Mouse (Mus musculus): ENCODE data around the gene Srrm2.
A peak's percentile ranks its signal among the peaks of the same experiment; 100 is the strongest.

Gene Srrm2

DNA sequence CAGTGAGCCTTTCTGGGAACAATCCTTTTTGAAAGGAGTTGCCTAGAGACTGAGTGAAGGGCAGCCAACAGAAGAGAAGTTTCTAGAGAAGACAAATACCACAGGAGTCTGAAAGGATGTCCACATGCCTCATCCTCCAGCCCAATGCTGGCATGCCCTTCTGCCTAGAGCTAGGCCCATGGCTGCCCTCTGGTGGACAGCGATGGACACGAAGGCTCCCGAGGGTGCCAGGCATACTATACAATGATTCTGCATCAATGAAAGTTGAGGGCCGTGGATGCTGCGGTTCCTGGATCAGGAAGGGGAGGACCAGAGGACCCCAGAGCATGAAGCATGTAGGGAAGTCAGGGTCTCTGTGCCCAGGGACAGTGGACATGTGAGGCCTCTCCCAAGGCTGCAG is 63.0 kb downstream of the Srrm2 start:
- peak; percentile 59 for DNase-seq (ENCODE audit: low read depth, low spot score)

DNA sequence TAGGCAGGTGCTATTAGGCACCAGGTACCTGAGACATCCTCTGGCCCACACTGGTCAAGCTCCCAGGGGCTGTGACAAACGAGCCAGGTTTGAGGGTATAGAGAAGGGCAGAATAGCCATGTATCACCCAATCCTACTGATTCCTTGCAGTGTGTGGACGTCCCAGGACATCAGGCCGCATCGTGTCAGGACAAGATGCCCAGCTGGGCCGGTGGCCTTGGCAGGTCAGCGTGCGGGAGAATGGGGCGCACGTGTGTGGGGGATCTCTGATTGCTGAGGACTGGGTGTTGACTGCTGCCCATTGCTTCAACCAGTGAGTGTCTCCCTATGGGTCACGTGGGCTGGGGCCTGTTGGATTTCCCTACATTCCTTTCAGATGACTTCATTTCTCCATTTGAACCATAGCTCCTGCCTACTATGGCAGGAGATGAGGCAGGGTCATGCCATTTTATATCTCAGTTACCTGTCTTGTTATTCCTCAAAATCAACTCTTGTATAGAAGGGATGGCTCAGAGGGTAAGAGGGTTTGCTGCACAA is 64.0 kb downstream of the Srrm2 start:
- no peak for DNase-seq (ENCODE audit: low read depth, low spot score)

DNA sequence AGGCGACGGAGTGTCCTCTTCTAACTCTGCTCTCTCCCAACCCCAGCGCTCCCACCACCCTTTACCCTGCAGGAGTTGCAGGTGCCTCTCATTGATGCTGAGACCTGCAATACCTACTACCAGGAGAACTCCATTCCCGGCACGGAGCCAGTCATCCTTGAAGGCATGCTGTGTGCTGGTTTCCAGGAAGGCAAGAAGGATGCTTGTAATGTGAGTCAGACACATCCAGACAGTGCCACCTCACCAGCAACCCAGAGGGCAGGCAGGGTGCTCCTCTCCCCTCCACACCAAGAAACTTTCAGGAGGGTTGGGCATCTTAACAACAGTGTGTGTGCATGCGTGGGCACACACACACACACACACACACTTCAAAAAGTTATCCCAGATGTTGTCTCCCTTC is 66.9 kb downstream of the Srrm2 start:
- no peak for DNase-seq (ENCODE audit: low read depth, low spot score)

DNA sequence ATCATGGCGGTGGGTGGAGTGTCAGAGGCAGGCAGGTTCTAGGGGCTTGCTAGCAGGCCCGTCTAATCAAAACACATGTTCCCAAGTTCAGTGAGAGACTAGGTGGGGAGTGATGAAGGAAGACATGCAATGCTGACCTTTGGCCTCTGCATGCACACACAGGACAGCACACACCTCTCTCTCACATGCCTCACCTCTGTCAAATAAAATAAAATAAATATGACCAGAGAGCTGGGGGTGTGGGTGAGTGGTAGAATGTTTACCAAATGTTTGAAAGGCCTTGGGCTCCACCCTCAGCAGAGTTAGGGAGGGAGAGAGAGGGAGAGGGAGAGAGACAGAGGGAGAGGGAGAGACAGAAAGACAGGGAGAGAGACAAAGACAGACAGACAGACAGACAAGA is 67.6 kb downstream of the Srrm2 start:
- no peak for DNase-seq (ENCODE audit: low read depth, low spot score)

DNA sequence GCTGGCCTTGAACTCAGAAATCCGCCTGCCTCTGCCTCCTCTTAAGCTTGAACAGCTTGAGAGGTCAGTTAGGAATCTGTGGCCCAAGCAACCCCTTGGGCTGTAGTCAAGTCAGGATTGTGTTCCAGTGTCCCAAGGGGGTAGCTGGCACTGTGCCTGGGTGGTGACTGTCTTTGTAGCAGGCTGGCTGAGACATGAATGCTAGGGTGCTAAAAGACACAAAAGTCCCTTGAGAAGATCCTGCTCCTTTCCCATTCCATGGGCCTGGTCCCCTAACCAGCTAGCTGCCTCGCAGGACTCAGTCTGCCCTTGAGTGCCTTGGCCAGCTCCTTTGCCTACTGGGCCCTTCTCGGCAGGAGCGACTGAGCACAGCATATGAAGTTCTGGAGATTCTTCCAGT is 72.6 kb downstream of the Srrm2 start:
- no peak for DNase-seq (ENCODE audit: low read depth, low spot score)

DNA sequence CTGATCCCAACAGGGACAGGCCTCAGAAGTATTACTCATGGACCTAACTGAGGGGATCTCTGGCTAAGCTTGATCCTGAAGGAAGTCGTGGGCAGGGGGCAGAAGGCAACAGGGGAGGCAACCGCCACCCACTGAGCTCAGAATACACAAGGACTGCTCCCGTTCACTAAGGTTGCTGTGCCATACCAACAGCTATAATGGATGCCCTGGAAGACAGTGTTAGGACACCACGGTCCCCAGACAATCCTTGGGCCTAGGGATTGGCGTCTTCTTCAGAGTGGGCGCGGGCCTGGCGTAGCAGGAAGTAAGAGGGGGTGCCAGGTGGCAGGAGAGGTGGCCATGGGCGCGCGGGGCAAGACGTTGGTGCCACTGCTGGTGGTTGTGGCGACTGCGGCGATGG is 77.4 kb downstream of the Srrm2 start, which contains the start of gene Prss21:
Prss21 (plus strand) TSS at position 301 of the 400 bp plus-strand sequence.
- no peak for DNase-seq (ENCODE audit: low read depth, low spot score)

DNA sequence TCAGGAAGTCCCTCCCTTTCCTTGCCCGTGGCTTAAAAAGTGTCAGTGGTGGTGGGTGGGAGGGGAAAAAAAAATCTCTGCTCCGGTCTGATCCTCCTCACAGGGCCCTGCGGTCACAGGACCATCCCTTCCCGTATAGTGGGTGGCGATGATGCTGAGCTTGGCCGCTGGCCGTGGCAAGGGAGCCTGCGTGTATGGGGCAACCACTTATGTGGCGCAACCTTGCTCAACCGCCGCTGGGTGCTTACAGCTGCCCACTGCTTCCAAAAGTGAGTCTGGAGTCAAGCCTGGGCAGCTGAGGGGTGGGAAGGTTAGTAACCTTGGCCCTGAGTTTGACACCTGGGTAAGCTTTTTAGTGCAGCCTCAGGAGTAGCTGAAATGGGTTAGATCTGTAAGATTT is 78.2 kb downstream of the Srrm2 start:
- no peak for DNase-seq (ENCODE audit: low read depth, low spot score)
